Mouse (Mus musculus): ENCODE results near the gene Olfr68. TPM values are rescaled to one million over a fixed set of nuclear protein-coding genes. Genes with fewer than 3 reads are reported as not detected.
"Not testable (repeated sequence)": the region's sequence is repeated elsewhere in the genome, so short reads cannot be mapped to it uniquely, and the experiment has no call there.

Olfr68 gene
- polyA plus RNA-seq (2015; fragmentation: Nextera tagmentation; extraction: Ambion mirVana): not detected in 2 replicates

- ATAC-seq (ENCODE audit: insufficient read depth): no peak
- H3K27ac ChIP-seq (replicated peaks): no peak within 1 kb of the TSS
- no peaks in the 10 kb centered on the region for H3K9me3 ChIP-seq (replicated peaks)
- no peaks in the 10 kb centered on the region for H3K36me3 ChIP-seq (replicated peaks)
- H3K9ac ChIP-seq: no peak within 1 kb of the TSS
- WGBS (ENCODE audit: insufficient replicate concordance): 72% methylated on average over 3 of the region's 3 CpGs
- H3K4me2 ChIP-seq: no peak within 1 kb of the TSS
- H3K4me3 ChIP-seq (replicated peaks): no peak within 1 kb of the TSS
- H3K27me3 ChIP-seq: no peaks in the 10 kb centered on the region
- 0 out of 2 replicates have a peak, but pooled peaks cover 2% of the 10 kb centered on the region for H3K4me1 ChIP-seq (replicated peaks)
Measured at GRCm38 (mm10) chr7:103779598-103779997, at the start of gene Olfr68. Gene Olfr68 (minus strand): TSS chr7:103779698.

DNA sequence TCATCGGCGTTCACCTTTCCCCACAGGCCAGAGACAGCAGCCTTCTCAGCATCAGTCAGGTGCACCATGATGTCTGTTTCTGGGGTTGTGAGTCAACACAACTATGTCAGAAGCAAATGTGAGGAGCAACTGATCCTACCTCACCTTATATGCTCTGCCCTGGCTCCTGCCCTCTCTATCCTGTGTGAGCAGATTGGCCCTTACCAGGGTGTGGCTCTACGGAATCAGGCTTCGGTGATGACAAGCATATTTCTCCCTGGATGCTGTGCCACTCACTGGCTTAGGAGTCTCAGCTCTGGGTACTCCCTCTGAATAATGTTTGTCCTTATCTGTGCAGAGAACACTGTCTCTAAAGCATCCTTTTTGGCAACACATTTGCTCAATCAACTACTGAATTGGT, 48.3 kb upstream of the Olfr68 start, which contains the start of gene Hbb-bs:
TSS of gene Hbb-bs (minus strand) at position 289 of the 400 bp plus-strand sequence.
- peak; percentile 83 for ATAC-seq (ENCODE audit: insufficient read depth)
- Histone ChIP-seq H3K4me2 (peak within 1 kb of the TSS; percentile 51), H3K36me3 (replicated peaks) (no peaks in the 10 kb centered on the region), H3K9me3 (replicated peaks) (no peaks in the 10 kb centered on the region), H3K4me3 (replicated peaks) (peak within 1 kb of the TSS; percentile 52), H3K27ac (replicated peaks) (peak within 1 kb of the TSS; percentile 98), H3K4me1 (replicated peaks) (peaks cover 33% of the 10 kb centered on the region), H3K27me3 (no peaks in the 10 kb centered on the region), H3K9ac (peak within 1 kb of the TSS; percentile 57)
- 33% methylated on average over 4 of the region's 4 CpGs for WGBS (ENCODE audit: insufficient replicate concordance)

DNA sequence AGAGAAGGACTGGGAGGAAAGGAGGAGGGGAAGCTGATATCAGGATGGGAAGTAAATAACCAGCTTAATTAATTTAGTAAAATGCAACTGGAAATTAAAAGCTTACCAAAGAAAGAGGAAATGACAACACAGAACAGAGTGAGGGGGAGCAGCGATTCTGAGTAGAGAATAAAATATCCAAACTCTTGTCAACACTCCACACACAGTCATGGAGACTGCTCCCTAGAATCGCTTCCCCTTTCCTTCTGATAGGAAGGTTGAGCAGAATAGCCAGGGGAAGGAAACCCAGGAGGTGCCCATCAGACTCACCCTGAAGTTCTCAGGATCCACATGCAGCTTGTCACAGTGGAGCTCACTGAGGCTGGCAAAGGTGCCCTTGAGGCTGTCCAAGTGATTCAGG, 47.6 kb upstream of the Olfr68 start:
- not testable (repeated sequence) for H3K27me3 ChIP-seq; H3K36me3 ChIP-seq (replicated peaks); H3K4me2 ChIP-seq; ATAC-seq (ENCODE audit: insufficient read depth); H3K4me3 ChIP-seq (replicated peaks); H3K9ac ChIP-seq; H3K9me3 ChIP-seq (replicated peaks); H3K27ac ChIP-seq (replicated peaks)
- H3K4me1 ChIP-seq (replicated peaks): peaks cover 33% of the 10 kb centered on the region
- WGBS (ENCODE audit: insufficient replicate concordance): no CpG with 5 or more reads among the region's 2 CpGs

DNA sequence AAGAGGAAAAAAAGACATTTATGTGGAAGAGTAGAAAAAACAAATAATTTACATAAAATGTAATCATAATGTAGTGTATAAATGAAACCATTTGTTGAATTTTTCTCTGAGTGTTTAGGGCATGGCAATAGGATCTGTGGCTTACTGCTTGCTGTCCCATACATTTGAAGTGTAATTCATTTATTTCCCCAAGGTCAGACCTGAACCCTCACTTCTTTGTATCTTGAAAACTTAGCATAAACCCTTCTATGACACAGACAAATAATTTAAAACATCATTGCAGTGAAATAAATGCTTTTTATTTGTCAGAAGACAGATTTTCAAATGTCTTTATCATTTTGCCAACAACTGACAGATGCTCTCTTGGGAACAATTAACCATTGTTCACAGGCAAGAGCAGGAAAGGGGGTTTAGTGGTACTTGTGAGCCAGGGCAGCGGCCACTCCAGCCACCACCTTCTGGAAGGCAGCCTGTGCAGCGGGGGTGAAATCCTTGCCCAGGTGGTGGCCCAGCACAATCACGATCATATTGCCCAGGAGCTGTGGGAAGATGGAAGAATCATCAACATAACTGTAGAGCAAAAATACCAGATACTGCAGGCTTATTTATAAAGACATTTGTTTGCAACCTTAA, 46.9 kb upstream of the Olfr68 start:
- H3K9ac ChIP-seq: peak overlapping the region; percentile 53
- H3K36me3 ChIP-seq (replicated peaks): no peaks in the 10 kb centered on the region
- peaks cover 33% of the 10 kb centered on the region for H3K4me1 ChIP-seq (replicated peaks)
- peak overlapping the region; percentile 55 for H3K4me3 ChIP-seq (replicated peaks)
- H3K9me3 ChIP-seq (replicated peaks): no peaks in the 10 kb centered on the region
- peak overlapping the region; percentile 98 for H3K27ac ChIP-seq (replicated peaks)
- 52% methylated on average over 3 of the region's 3 CpGs for WGBS (ENCODE audit: insufficient replicate concordance)
- peak; percentile 62 for ATAC-seq (ENCODE audit: insufficient read depth)
- H3K27me3 ChIP-seq: no peaks in the 10 kb centered on the region
- peak overlapping the region; percentile 41; the same call in 1 of the 2 replicates for H3K4me2 ChIP-seq

GRCm38 (mm10) chr7:103825536-103826254, 46.2 kb upstream of the Olfr68 start:
- no peaks in the 10 kb centered on the region for H3K9me3 ChIP-seq (replicated peaks)
- H3K27ac ChIP-seq (replicated peaks): peak overlapping the region; percentile 98
- WGBS (ENCODE audit: insufficient replicate concordance): 66% methylated on average over 3 of the region's 3 CpGs
- H3K4me1 ChIP-seq (replicated peaks): peaks cover 33% of the 10 kb centered on the region
- H3K36me3 ChIP-seq (replicated peaks): no peaks in the 10 kb centered on the region
- peak; percentile 80 for ATAC-seq (ENCODE audit: insufficient read depth)
- H3K27me3 ChIP-seq: no peaks in the 10 kb centered on the region
- H3K4me2 ChIP-seq: peak overlapping the region; percentile 64
- peak overlapping the region; percentile 55 for H3K4me3 ChIP-seq (replicated peaks)
- H3K9ac ChIP-seq: no peak overlapping the region

DNA sequence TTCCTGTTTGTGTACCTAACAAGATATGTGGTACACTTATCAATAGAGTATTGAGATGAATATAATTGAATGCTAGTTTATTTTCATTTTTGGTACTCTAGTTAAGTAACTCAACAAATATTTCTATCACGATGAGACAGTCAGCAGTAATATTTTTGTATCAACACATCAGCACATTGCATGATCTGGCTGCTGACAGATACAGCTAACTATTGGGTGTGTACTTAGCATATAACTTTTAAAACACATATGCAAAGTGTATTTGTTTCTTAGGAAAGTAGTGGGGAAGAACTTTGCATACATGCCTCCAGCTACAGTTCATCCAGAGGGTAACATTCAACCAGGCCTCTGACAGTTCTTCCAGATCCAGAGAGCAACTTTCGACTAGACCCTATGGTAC, 45.1 kb upstream of the Olfr68 start:
- H3K27ac ChIP-seq (replicated peaks): peak overlapping the region; percentile 98
- no peaks in the 10 kb centered on the region for H3K27me3 ChIP-seq
- no peak for ATAC-seq (ENCODE audit: insufficient read depth)
- no peaks in the 10 kb centered on the region for H3K9me3 ChIP-seq (replicated peaks)
- WGBS (ENCODE audit: insufficient replicate concordance): 44% methylated on average over 2 of the region's 2 CpGs
- H3K4me2 ChIP-seq: peak overlapping the region; percentile 64
- H3K4me1 ChIP-seq (replicated peaks): peaks cover 25% of the 10 kb centered on the region
- peak overlapping the region; percentile 55 for H3K4me3 ChIP-seq (replicated peaks)
- no peaks in the 10 kb centered on the region for H3K36me3 ChIP-seq (replicated peaks)
- peak overlapping the region; percentile 64 for H3K9ac ChIP-seq

- H3K4me1 ChIP-seq (replicated peaks); H3K36me3 ChIP-seq (replicated peaks); H3K9me3 ChIP-seq (replicated peaks); ATAC-seq (ENCODE audit: insufficient read depth); H3K27me3 ChIP-seq: not testable (repeated sequence)
- Histone ChIP-seq H3K4me3 (replicated peaks) (peak overlapping the region; percentile 45), H3K4me2 (peak overlapping the region; percentile 66), H3K9ac (peak overlapping the region; percentile 54), H3K27ac (replicated peaks) (peak overlapping the region; percentile 95)
- 43% methylated on average over 1 of the region's 2 CpGs for WGBS (ENCODE audit: insufficient replicate concordance)
Measured at GRCm38 (mm10) chr7:103815085-103815484, 35.6 kb upstream of the Olfr68 start.

- H3K9ac ChIP-seq: peak within 1 kb of the TSS; percentile 60
- no peaks in the 10 kb centered on the region for H3K9me3 ChIP-seq (replicated peaks)
- no peaks in the 10 kb centered on the region for H3K36me3 ChIP-seq (replicated peaks)
- peak within 1 kb of the TSS; percentile 58 for H3K4me3 ChIP-seq (replicated peaks)
- H3K4me2 ChIP-seq: peak within 1 kb of the TSS; percentile 66
- 37% methylated on average over 3 of the region's 3 CpGs for whole genome bisulfite sequencing (ENCODE audit: insufficient replicate concordance)
- peak within 1 kb of the TSS; percentile 96 for H3K27ac ChIP-seq (replicated peaks)
- H3K4me1 ChIP-seq (replicated peaks): peaks cover 17% of the 10 kb centered on the region
- ATAC-seq (ENCODE audit: insufficient read depth): peak; percentile 82
- H3K27me3 ChIP-seq: no peaks in the 10 kb centered on the region
Measured at GRCm38 (mm10) chr7:103813766-103814165, 34.3 kb upstream of the Olfr68 start, which contains the start of gene Hbb-bt. Gene Hbb-bt (minus strand): TSS chr7:103813996.

DNA sequence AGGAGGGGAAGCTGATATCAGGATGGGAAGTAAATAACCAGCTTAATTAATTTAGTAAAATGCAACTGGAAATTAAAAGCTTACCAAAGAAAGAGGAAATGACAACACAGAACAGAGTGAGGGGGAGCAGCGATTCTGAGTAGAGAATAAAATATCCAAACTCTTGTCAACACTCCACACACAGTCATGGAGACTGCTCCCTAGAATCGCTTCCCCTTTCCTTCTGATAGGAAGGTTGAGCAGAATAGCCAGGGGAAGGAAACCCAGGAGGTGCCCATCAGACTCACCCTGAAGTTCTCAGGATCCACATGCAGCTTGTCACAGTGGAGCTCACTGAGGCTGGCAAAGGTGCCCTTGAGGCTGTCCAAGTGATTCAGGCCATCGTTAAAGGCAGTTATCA, 33.7 kb upstream of the Olfr68 start:
- peak; percentile 5 for ATAC-seq (ENCODE audit: insufficient read depth)
- WGBS (ENCODE audit: insufficient replicate concordance): no CpG with 5 or more reads among the region's 3 CpGs
- H3K4me2 ChIP-seq: not testable (repeated sequence)

DNA sequence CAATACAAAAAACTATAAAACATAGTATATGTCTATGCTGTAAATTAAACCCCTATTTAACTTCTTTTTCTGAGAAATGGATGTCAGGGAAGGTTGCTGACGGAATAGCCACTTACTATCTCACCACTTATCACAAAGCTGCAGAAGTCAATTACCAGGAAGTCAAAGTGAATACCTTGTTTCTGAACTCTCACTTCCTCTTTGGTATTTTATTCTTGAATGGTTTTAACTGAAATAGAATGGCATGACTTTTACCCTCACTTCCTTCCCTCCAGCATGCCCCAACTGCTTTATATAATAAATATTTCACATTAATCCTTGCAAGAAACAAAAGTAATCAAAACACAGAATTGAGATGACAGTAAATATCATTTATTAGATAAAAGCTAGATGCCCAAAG, 32.7 kb upstream of the Olfr68 start:
- peak overlapping the region; percentile 56 for H3K4me2 ChIP-seq
- peak overlapping the region; percentile 98 for H3K27ac ChIP-seq (replicated peaks)
- H3K9me3 ChIP-seq (replicated peaks): no peaks in the 10 kb centered on the region
- no peaks in the 10 kb centered on the region for H3K27me3 ChIP-seq
- no peak for ATAC-seq (ENCODE audit: insufficient read depth)
- H3K36me3 ChIP-seq (replicated peaks): no peaks in the 10 kb centered on the region
- 0% methylated on average over 1 of the region's 1 CpGs for WGBS (ENCODE audit: insufficient replicate concordance)
- H3K4me3 ChIP-seq (replicated peaks): peak overlapping the region; percentile 65
- peak overlapping the region; percentile 70 for H3K9ac ChIP-seq
- H3K4me1 ChIP-seq (replicated peaks): peaks cover 28% of the 10 kb centered on the region

More for the DNA sequence above, 33.7 kb upstream of the Olfr68 start:
- not testable (repeated sequence) for H3K36me3 ChIP-seq (replicated peaks); H3K9me3 ChIP-seq (replicated peaks); H3K27me3 ChIP-seq; H3K9ac ChIP-seq
- peaks cover 19% of the 10 kb centered on the region for H3K4me1 ChIP-seq (replicated peaks)
- peak overlapping the region; percentile 58; the same call in 1 of the 2 replicates for H3K4me3 ChIP-seq (replicated peaks)
- H3K27ac ChIP-seq (replicated peaks): peak overlapping the region; percentile 96; the same call in 1 of the 2 replicates

DNA sequence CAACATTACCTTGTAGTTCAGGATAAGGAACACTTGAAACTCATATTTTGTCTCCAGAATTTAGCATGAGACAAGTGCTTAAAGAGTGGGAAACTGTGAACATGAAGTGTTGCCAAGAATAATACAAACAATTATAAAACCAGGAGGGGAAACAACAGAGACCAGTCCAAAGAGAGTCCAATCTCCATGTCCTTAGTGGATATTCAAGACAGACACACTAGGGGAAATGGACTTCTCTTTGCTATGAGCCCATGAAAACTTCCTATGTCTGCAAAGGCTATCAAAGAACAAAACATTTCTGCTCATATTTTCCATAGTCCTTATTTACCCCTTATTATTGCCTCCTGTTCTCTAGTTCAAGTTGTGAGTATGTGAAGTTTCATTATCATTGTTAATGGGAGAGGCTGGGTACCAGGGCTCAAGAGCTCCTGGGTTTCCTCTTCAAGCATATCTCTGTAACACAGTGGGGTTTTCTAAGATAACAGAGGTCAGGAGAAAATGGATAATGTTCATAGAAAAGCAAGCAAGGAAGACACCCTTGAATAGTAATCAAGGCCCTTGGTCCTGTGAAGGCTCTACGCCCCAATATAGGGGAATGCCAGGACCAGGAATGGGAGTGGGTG, 31.8 kb upstream of the Olfr68 start:
- Histone ChIP-seq H3K4me2 (peak overlapping the region; percentile 48), H3K4me3 (replicated peaks) (peak overlapping the region; percentile 50), H3K36me3 (replicated peaks) (no peaks in the 10 kb centered on the region), H3K27ac (replicated peaks) (peak overlapping the region; percentile 98), H3K4me1 (replicated peaks) (peaks cover 32% of the 10 kb centered on the region), H3K27me3 (no peaks in the 10 kb centered on the region), H3K9ac (peak overlapping the region; percentile 22), H3K9me3 (replicated peaks) (no peaks in the 10 kb centered on the region)
- peak; percentile 50 for ATAC-seq (ENCODE audit: insufficient read depth)
- 50% methylated on average over 1 of the region's 1 CpGs for WGBS (ENCODE audit: insufficient replicate concordance)
